Mouse (Mus musculus) lung, postnatal 0 days (tissue): ENCODE data around the gene Art5. TPM values are rescaled to one million over a fixed set of nuclear protein-coding genes. Genes with fewer than 3 reads are reported as not detected.
A peak's percentile ranks its signal among the peaks of the same experiment; 100 is the strongest.

Source experiments
- ATAC-seq: fragments of 200-750 bp; cut with Nextera tagmentation; 2 replicates; pipeline ENCODE4 v1.8.0; 2017; ENCODE audit warnings: moderate library complexity
- DNase-seq: peaks from one replicate; pipeline ENCODE4 v3.0.0-alpha.2; 2016; ENCODE audit warnings: low spot score
- H3K27ac ChIP-seq: fragments of 300-500 bp; sonication (generic); 2 replicates; pipeline ENCODE4 v1.5.1; 2014; ENCODE audit warnings: antibody characterized with exemption, mild to moderate bottlenecking, low read length, mixed read lengths
- H3K27me3 ChIP-seq: fragments of 300-500 bp; sonication (generic); replicated peaks from 2 replicates; pipeline ENCODE4 v1.6.1; 2014; ENCODE audit warnings: low read length, mixed read lengths; ENCODE audit not compliant: insufficient read depth
- H3K36me3 ChIP-seq: fragments of 300-500 bp; sonication (generic); 2 replicates; pipeline ENCODE4 v1.6.1; 2014; ENCODE audit warnings: low read length, mixed read lengths; ENCODE audit not compliant: insufficient read depth
- H3K4me1 ChIP-seq: fragments of 300-500 bp; sonication (generic); 2 replicates; pipeline ENCODE4 v1.6.1; 2014; ENCODE audit warnings: antibody characterized with exemption, low read depth, low read length, mixed read lengths; ENCODE audit not compliant: insufficient read depth
- H3K4me2 ChIP-seq: fragments of 300-500 bp; sonication (generic); replicated peaks from 2 replicates; pipeline ENCODE4 v1.6.1; 2014; ENCODE audit warnings: low read depth, mild to moderate bottlenecking, low read length, moderate library complexity, mixed read lengths
- H3K4me3 ChIP-seq: fragments of 300-500 bp; sonication (generic); 2 replicates; pipeline ENCODE4 v1.5.1; 2014; ENCODE audit warnings: low read depth, low read length
- H3K9ac ChIP-seq: fragments of 300-500 bp; sonication (generic); replicated peaks from 2 replicates; pipeline ENCODE4 v1.6.1; 2014; ENCODE audit warnings: low read depth, mild to moderate bottlenecking
- H3K9me3 ChIP-seq: fragments of 300-500 bp; sonication (generic); 2 replicates; pipeline ENCODE4 v1.6.1; 2016; ENCODE audit warnings: low read length, mixed read lengths
- CTCF ChIP-seq: IDR thresholded peaks from 2 replicates; pipeline ENCODE4 v1.5.1; 2016; ENCODE audit warnings: antibody characterized with exemption, mild to moderate bottlenecking
- EP300 ChIP-seq: IDR thresholded peaks from 2 replicates; pipeline ENCODE4 v1.6.1; 2016; ENCODE audit warnings: antibody characterized with exemption, mild to moderate bottlenecking, control low read depth
- WGBS: fragments of 180-500 bp; shearing (Covaris S2); extraction: QIAGEN DNeasy Blood & Tissue Kit; methylation state at CpG from one replicate; pipeline ENCODE4 v1.1.7; 2014; 5-methylcytosine and 5-hydroxymethylcytosine counted together
- polyA plus RNA-seq: library from polyadenylated mRNA; unstranded; fragments of >200 nt; fragmentation: Nextera tagmentation; extraction: Ambion mirVana; gene quantifications from 2 replicates; pipeline ENCODE4 v1.2.1, GENCODE M21; 2015

Art5 gene
- polyA plus RNA-seq, 1 experiment from 2014 or later = 0.68 TPM

GRCm38 (mm10) chr7:102116579-102117331 is 7.5 kb upstream of the Art5 start, which contains the start of gene Chrna10:
Chrna10 (minus strand) TSS chr7:102116828.
- TF ChIP-seq EP300 = no peak
- no peak for TF ChIP-seq CTCF
- H3K9me3 ChIP-seq = no peaks in the 10 kb centered on the region
- H3K4me2 ChIP-seq = no peak within 1 kb of the TSS
- WGBS = 29% methylated on average over 7 of the region's 7 CpGs
- no peak within 1 kb of the TSS for H3K9ac ChIP-seq
- ATAC-seq (peak; percentile 87), DNase-seq (peak; percentile 52)
- H3K4me1 ChIP-seq = no peaks in the 10 kb centered on the region
- H3K27ac ChIP-seq = no peak within 1 kb of the TSS
- no peaks in the 10 kb centered on the region for H3K27me3 ChIP-seq
- no peak within 1 kb of the TSS for H3K4me3 ChIP-seq
- H3K36me3 ChIP-seq = peaks cover 25% of the 10 kb centered on the region

DNA sequence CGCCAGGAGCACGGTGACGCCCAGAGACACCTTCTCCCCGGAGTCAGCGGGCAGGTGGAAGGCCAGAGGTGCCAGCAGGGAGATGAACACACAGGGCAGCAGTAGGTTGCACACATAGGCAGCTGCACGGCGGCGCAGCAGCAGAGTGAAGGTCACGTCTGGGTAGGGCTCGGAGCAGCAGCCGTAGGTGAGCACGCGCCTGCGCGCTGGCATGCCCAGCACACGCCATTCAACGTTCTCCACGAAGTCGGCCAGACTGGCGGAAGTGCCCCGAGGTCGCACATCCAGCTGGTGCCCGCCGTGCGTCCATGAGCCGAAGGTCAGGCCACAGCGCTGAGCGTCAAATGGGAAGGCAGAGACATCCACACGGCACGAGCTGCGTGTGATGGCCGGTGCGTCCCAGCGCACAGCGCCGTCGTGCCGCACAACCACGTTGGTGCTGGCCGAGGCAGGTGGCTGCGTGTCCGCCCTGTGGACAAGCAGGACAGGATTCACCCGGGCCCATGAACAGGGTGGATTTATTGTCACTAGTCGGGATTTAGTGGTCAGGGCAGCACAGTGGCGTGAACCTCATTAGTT is 4.0 kb upstream of the Art5 start:
- WGBS = 75% methylated on average over 45 of the region's 45 CpGs
- no peak for DNase-seq
- H3K36me3 ChIP-seq = no peaks in the 10 kb centered on the region

GRCm38 (mm10) chr7:102109746-102110145 is 457 bp upstream of the Art5 start:
- Histone ChIP-seq H3K27me3 (no peaks in the 10 kb centered on the region), H3K36me3 (no peaks in the 10 kb centered on the region), H3K4me1 (peaks cover 4% of the 10 kb centered on the region; the same call in 1 of the 2 replicates), H3K9me3 (no peaks in the 10 kb centered on the region), H3K4me3 (no peak overlapping the region), H3K27ac (no peak overlapping the region), H3K4me2 (no peak overlapping the region), H3K9ac (no peak overlapping the region)
- WGBS = 84% methylated on average over 4 of the region's 4 CpGs
- TF ChIP-seq EP300 = no peak
- no peak for TF ChIP-seq CTCF
- ATAC-seq = no peak
- DNase-seq = no peak

More for the DNA sequence above, 4.0 kb upstream of the Art5 start:
- no peak for TF ChIP-seq EP300
- TF ChIP-seq CTCF = no peak
- no peak overlapping the region for H3K27ac ChIP-seq
- no peaks in the 10 kb centered on the region for H3K9me3 ChIP-seq
- H3K9ac ChIP-seq = no peak overlapping the region
- no peak for ATAC-seq
- H3K27me3 ChIP-seq = no peaks in the 10 kb centered on the region
- H3K4me1 ChIP-seq = no peaks in the 10 kb centered on the region
- H3K4me2 ChIP-seq = no peak overlapping the region
- no peak overlapping the region for H3K4me3 ChIP-seq

DNA sequence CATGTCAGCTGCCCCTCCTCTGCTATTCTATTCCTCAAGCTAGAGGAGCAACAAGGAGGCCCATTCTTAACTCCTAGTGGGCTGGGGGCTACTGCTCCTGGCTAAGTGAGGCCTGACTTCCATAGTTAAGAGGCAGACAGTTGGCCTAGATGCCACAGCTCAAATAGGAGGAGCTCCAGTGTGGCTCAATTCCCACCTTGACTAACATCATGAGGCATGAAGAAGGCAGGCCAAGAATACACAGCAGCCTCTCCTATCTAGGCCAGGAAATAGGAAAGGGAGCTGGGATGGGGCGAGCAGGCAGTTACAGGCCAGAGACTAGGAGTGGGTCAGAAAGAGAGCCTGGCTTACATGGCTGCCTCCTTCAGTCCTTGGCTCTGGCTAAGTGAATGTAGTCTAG is 1.1 kb downstream of the Art5 start:
- TF ChIP-seq EP300 = no peak
- no peak for TF ChIP-seq CTCF
- no peaks in the 10 kb centered on the region for H3K36me3 ChIP-seq
- H3K4me3 ChIP-seq = no peak overlapping the region
- no peak overlapping the region for H3K9ac ChIP-seq
- ATAC-seq (no peak), DNase-seq (no peak)
- H3K27ac ChIP-seq = no peak overlapping the region
- H3K4me1 ChIP-seq = peaks cover 4% of the 10 kb centered on the region; the same call in 1 of the 2 replicates
- 85% methylated on average over 1 of the region's 1 CpGs for WGBS
- H3K9me3 ChIP-seq = no peaks in the 10 kb centered on the region
- H3K27me3 ChIP-seq = no peaks in the 10 kb centered on the region
- no peak overlapping the region for H3K4me2 ChIP-seq

DNA sequence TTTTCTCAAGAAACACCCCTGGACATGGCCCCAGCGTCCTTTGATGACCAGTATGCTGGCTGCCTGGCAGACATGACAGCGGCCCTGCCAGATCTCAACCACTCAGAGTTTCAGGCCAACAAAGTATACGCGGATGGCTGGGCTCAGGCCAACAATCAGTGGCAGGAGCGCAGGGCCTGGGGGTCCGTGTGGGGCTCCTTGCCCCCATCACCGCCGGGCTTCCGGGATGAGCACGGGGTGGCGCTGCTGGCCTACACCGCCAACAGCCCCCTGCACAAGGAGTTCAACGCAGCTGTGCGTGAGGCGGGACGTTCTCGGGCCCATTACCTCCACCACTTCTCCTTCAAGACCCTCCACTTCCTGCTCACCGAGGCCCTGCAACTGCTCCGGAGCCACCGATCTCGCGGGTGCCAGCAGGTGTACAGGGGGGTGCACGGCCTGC is 2.6 kb downstream of the Art5 start:
- Histone ChIP-seq H3K4me2 (peak overlapping the region; percentile 53), H3K4me1 (peaks cover 4% of the 10 kb centered on the region; the same call in 1 of the 2 replicates), H3K27me3 (no peaks in the 10 kb centered on the region), H3K9me3 (no peaks in the 10 kb centered on the region), H3K4me3 (0 out of 2 replicates have a peak overlapping the region, but pooled peaks have one; percentile 16), H3K9ac (no peak overlapping the region), H3K27ac (no peak overlapping the region), H3K36me3 (no peaks in the 10 kb centered on the region)
- ATAC-seq (0 out of 2 replicates have a peak, but pooled peaks have one; percentile 20), DNase-seq (no peak)
- 6% methylated on average over 23 of the region's 23 CpGs for WGBS
- TF ChIP-seq CTCF (no peak; the same call in 1 of the 2 replicates), EP300 (no peak)

DNA sequence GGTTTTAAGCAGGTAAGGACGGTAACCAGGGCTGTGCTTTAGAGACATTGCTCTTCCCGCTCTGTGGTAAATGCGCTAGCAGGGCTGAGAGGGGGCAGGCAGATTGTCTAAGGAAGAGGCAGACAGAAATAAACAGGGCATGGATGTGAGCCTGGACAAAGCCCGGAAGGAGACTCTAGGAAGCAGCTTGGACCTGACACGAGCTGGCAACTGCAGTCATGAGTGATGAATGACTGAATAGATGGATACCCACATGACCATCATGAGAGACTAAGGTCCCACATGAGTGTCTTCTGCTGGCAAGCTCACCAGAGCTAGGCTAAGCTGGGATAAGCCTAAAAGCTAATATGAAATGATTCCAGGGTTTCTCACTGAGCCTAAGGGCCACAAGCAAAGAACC is 5.2 kb downstream of the Art5 start:
- Histone ChIP-seq H3K4me3 (no peak overlapping the region), H3K9me3 (no peaks in the 10 kb centered on the region), H3K27ac (no peak overlapping the region), H3K36me3 (no peaks in the 10 kb centered on the region), H3K4me2 (no peak overlapping the region), H3K9ac (no peak overlapping the region), H3K4me1 (peaks cover 14% of the 10 kb centered on the region), H3K27me3 (no peaks in the 10 kb centered on the region)
- 44% methylated on average over 5 of the region's 5 CpGs for WGBS
- TF ChIP-seq CTCF (no peak), EP300 (peak; percentile 12; the same call in 1 of the 2 replicates)
- DNase-seq (peak; percentile 23), ATAC-seq (peak; percentile 41; the same call in 1 of the 2 replicates)
